Mouse (Mus musculus): ENCODE data around the gene Ergic1. TPM values are rescaled to one million over a fixed set of nuclear protein-coding genes. Genes with fewer than 3 reads are reported as not detected.

Ergic1 gene
- polyA plus RNA-seq, 1 experiment = 26.5 TPM

DNA sequence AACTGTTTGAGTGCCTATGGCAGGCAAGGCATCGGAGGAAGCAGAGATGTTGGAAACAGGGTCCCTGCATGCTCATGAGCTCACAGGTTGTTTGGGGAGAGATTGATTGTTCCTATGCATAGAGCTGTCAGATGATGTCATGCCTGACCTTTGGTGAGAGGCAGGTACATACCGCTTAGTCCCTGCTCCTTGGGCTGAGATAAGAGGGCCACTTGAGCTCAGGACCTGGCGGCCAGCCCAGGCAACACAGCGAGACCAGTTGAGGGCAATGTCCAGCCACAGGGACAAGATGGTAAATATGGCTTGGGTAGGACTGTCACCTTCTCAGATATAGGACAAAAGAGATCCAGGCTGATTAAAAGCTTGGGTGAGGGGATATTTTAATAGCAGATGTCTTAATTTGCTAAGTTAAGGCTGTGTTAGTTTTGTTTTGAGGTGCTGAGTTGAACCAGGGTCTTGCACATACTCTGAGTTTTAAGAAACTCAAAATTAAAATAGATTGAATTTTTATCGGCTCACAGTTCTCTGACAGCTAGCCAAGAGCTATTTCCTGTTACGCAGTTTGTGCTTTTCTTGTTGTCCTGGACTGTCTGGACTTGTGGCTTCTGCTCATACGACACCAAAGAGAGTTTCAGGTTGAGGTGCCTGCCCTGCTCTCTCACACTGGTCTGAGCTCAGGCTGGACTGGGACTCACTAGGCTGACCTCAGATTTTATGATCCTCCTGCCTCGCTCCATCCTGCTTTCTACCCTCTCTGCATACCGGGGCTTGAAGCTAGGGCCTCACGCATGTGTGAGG is 138.7 kb downstream of the Ergic1 start:
- TF ChIP-seq GATA1 (IDR thresholded peaks at IDR 0.05; ENCODE audit: borderline replicate concordance, low read length) = no peak
- no peaks in the 10 kb centered on the region for H3K27me3 ChIP-seq (replicated peaks)
- H3K36me3 ChIP-seq (replicated peaks; ENCODE audit: low read length) = peaks cover 87% of the 10 kb centered on the region

DNA sequence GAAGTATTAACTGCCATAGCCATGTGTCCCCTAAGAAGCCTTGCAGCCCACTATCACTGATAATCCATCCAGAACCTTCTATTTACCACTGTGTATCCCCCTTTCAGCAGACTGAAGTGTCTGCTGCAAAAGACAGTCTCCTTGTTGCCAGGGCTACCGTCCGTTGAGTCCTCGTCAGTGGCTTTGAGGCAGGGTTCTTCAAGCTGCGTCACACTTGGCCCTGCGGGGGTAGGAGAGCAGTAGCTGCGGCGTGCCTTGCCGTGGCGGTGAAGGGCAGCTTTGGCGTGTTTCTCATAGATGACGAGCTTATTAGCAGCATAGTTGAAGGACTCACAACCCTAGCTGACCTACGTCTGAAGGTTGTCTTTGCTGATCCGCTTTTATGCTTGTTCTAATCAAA is 140.3 kb downstream of the Ergic1 start:
- peaks cover 73% of the 10 kb centered on the region for H3K36me3 ChIP-seq (replicated peaks; ENCODE audit: low read length)
- no peaks in the 10 kb centered on the region for H3K27me3 ChIP-seq (replicated peaks)

More for the DNA sequence above, 138.7 kb downstream of the Ergic1 start:
- Histone ChIP-seq H3K9me3 (0 out of 2 replicates have a peak, but pooled peaks cover 2% of the 10 kb centered on the region), H3K4me3 (replicated peaks) (no peak overlapping the region), H3K4me1 (peaks cover 69% of the 10 kb centered on the region)

DNA sequence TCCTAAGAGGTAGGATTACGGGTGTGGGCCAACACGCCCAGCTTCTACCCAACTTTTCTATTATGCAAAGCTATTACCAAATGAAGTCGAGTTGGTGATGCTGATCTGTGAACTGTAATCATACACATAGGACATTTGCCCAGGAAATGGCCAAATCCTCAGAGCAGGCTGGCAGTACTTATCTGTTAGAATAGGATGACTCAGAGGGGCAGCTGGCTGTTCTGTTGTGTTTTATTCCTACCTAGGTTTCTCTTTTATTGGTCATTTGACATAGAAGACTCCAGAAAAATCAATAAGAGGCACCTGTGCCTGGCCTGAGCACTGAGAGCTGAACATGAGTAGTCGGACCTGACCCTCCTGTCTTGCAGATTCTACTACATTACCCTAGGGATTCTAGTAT is 141.3 kb downstream of the Ergic1 start:
- peaks cover 63% of the 10 kb centered on the region for H3K36me3 ChIP-seq (replicated peaks; ENCODE audit: low read length)
- no peak overlapping the region for H3K4me3 ChIP-seq (replicated peaks)
- 0 out of 2 replicates have a peak, but pooled peaks cover 2% of the 10 kb centered on the region for H3K9me3 ChIP-seq
- H3K27me3 ChIP-seq (replicated peaks) = no peaks in the 10 kb centered on the region
- TF ChIP-seq FLI1 (IDR thresholded peaks at IDR 0.05; ENCODE audit: low read length) (no peak), GATA1 (IDR thresholded peaks at IDR 0.05; ENCODE audit: borderline replicate concordance, low read length) (no peak)
- peaks cover 75% of the 10 kb centered on the region for H3K4me1 ChIP-seq

More for the DNA sequence above, 140.3 kb downstream of the Ergic1 start:
- Histone ChIP-seq H3K4me1 (peaks cover 78% of the 10 kb centered on the region), H3K9me3 (0 out of 2 replicates have a peak, but pooled peaks cover 2% of the 10 kb centered on the region), H3K4me3 (replicated peaks) (no peak overlapping the region)
- TF ChIP-seq GATA1 (IDR thresholded peaks at IDR 0.05; ENCODE audit: borderline replicate concordance, low read length) = no peak
- TF ChIP-seq FLI1 (IDR thresholded peaks at IDR 0.05; ENCODE audit: low read length) = no peak

DNA sequence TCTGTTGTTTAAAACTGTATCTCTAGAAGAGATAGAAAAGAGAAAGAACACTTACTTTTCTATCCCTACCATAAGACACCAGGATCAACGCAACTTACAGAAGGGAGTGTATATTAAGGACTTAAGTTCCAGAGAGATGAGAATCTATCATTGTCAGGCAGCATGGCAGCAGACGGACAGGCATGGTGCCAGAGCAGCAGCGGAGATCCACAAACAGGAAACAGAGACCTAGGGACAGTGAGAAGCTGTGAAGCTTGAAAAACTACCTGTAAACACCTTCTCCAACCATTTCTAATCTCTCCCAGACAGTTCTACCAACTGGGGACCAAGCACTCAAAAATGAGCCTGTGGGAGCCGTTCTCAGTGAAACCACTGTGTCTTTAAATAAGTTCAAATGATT is 142.4 kb downstream of the Ergic1 start:
- no peaks in the 10 kb centered on the region for H3K27me3 ChIP-seq (replicated peaks)
- TF ChIP-seq FLI1 (IDR thresholded peaks at IDR 0.05; ENCODE audit: low read length) = no peak
- TF ChIP-seq GATA1 (IDR thresholded peaks at IDR 0.05; ENCODE audit: borderline replicate concordance, low read length) = no peak
- peaks cover 52% of the 10 kb centered on the region for H3K36me3 ChIP-seq (replicated peaks; ENCODE audit: low read length)
- no peak overlapping the region for H3K4me3 ChIP-seq (replicated peaks)
- peaks cover 65% of the 10 kb centered on the region for H3K4me1 ChIP-seq
- 0 out of 2 replicates have a peak, but pooled peaks cover 2% of the 10 kb centered on the region for H3K9me3 ChIP-seq

DNA sequence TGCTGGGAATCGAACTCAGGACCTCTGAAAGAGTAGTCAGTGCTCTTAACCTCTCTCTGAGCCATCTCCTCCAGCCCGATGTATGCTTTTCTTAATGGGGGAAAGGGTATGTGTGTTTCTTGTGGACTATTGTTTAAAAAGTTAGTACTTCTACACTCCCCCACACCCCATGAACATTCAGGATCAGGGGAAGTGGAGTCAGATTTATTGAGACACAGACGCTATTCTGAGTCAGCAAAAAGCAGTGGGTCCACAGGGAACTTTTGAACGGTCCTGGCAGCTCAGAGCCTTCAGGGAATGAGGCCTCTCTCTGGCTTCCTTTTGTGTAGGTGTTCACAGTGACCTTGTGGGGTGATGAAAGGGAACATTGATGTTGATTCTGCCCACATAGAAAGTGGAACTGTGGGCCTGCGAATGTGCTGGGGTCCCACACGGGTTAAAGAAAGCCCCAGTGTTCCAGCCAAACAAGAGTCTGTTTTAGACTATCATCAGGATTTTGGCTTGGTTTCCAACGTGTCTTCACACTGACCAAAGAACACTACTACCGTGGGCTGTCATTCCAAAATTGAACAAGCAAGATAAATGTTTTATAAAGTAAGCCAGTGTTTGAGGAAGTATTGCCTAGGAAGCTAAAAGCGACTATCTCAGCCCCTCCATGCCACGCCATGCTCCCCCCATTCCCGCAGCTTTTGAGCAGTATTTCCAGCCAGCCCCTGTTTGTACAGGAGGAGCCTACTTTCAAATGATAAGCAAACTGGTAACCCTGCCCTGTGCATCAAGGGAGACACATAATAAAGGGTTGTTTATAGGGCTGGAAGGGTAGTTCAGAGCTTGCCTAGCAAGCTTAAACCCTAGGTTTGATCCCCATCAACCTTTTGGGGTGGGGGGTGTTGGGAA is 144.4 kb downstream of the Ergic1 start:
- Histone ChIP-seq H3K4me3 (replicated peaks) (no peak overlapping the region), H3K4me1 (peaks cover 63% of the 10 kb centered on the region), H3K27me3 (replicated peaks) (peaks cover 8% of the 10 kb centered on the region), H3K36me3 (replicated peaks; ENCODE audit: low read length) (peaks cover 33% of the 10 kb centered on the region), H3K9me3 (0 out of 2 replicates have a peak, but pooled peaks cover 2% of the 10 kb centered on the region)
- no peak for TF ChIP-seq GATA1 (IDR thresholded peaks at IDR 0.05; ENCODE audit: borderline replicate concordance, low read length)

Other genes with a start within 250 kb of the Ergic1 start
- 0.16 TPM in 1 of 2 replicates, not detected in the other for gene Neurl1b, start 146.7 kb upstream of the Ergic1 start, polyA plus RNA-seq (2012; ENCODE audit: insufficient read depth, low replicate concordance)
- 11.6 and 65.1 TPM in 2 replicates for gene Dusp1, start 639 bp downstream of the Ergic1 start, polyA plus RNA-seq (2012; ENCODE audit: insufficient read depth, low replicate concordance)
- gene Atp6v0e, start 101.7 kb downstream of the Ergic1 start, polyA plus RNA-seq (2012; ENCODE audit: insufficient read depth, low replicate concordance) = 15.6 and 16.1 TPM in 2 replicates
- gene Crebrf, start 154.2 kb downstream of the Ergic1 start, polyA plus RNA-seq (2012; ENCODE audit: insufficient read depth, low replicate concordance) = 1.4 and 4.5 TPM in 2 replicates
- 8.9 and 26.5 TPM in 2 replicates for gene Bnip1, start 219.6 kb downstream of the Ergic1 start, polyA plus RNA-seq (2012; ENCODE audit: insufficient read depth, low replicate concordance)